ENCODE assay signal across 13 mouse cellular contexts in the genomic region with DNA sequence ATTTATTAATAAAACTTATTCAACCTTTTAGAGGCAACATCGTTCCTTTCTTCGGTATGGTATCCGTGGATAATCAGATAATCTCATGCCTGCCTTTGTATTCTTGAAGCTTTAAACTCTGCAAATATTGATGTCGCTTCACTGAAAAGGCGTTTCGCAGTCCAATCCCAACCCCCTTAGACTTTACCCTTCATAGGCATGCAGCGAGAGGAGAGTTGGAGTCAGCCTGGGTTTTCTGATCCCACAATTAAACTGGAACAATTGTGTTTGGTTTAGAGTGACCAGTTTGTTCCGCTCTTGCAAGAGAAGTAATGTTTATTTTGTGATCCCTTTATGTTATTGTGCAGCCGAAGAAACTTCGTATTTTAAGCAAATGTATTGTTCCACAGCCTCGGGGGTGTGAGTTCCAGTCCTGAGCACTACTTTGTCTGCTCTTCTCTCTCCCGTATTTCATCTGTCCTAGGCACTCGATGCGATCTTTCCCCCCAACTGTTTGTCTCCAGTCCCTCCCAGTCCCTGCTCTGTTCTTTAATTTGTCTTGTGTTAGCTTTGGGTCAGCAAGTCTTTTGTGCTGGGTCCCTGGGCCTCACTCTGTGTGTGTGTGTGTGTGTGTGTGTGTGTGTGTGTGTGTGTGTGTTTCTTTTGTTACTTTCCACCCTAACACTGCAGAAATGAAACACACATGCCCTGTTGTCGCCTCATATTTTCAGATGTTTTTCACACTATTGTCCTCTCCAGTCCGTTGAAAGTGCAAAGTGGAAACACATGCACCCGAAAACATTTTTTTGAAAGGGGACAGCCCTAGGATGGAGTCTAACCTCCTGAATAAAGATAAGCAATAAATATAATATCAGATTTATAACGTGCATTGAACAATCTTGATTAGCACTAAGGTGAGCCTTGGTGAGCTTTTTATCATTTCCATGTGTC.
DNase-seq lines count a peak whose midpoint lies in the region; ATAC-seq and TF ChIP-seq lines count a peak whose summit lies in the region.
"Had no signal": no experiment of that assay in that cellular context is flagged by ENCODE, and none has a peak within 500 bp of the region (broad histone marks: within the 10 kb centered on the region; RNA-seq: fewer than 3 reads in every experiment).

No protein-coding gene starts in this region.

- no peak overlapping the region for H3K27ac ChIP-seq in heart, postnatal 0 days (ENCODE audit: low read depth)
- H3K27ac ChIP-seq in heart, adult 2 months: no peak overlapping the region
- H3K27ac ChIP-seq in forebrain, embryonic 13.5 days: peak overlapping the region; percentile 66
- 0 out of 2 replicates have a peak overlapping the region, but pooled peaks have one; percentile 34 for H3K27ac ChIP-seq in neural tube, embryonic 11.5 days (ENCODE audit: low read depth, low read length)
- H3K27ac ChIP-seq: heart, embryonic 15.5 days; liver, embryonic 15.5 days had no signal

- H3K79me2 ChIP-seq in heart, adult 2 months (replicated peaks; ENCODE audit: control insufficient read depth, insufficient read depth, low read length): no peaks in the 10 kb centered on the region

- no peak overlapping the region for H3K4me2 ChIP-seq in heart, postnatal 0 days (ENCODE audit: low read depth, low read length)
- peak overlapping the region; percentile 67 for H3K4me2 ChIP-seq in forebrain, embryonic 13.5 days
- peak overlapping the region; percentile 23; the same call in 1 of the 2 replicates for H3K4me2 ChIP-seq in neural tube, embryonic 11.5 days (ENCODE audit: low read depth)

- H3K27me3 ChIP-seq in heart, postnatal 0 days (ENCODE audit: control insufficient read depth, insufficient read depth, low read length): peaks cover 85% of the 10 kb centered on the region
- H3K27me3 ChIP-seq in heart, adult 2 months (ENCODE audit: control insufficient read depth, insufficient read depth, low read length): peaks cover 15% of the 10 kb centered on the region
- peaks cover 69% of the 10 kb centered on the region for H3K27me3 ChIP-seq in forebrain, embryonic 13.5 days
- peaks cover 50% of the 10 kb centered on the region for H3K27me3 ChIP-seq in neural tube, embryonic 11.5 days (ENCODE audit: control insufficient read depth, insufficient read depth, low read length)

- TF ChIP-seq POLR2A in heart, adult 2 months (IDR thresholded peaks at IDR 0.05; ENCODE audit: insufficient read depth, low read depth, low read length): no peak

- DNase-seq in heart, postnatal 0 days (ENCODE audit: low spot score): no peak
- DNase-seq in heart, adult 2 months: no peak
- peak; percentile 86 for DNase-seq in embryo, embryonic 10.5 days (ENCODE audit: low spot score)
- peak; percentile 59 for DNase-seq in neural tube, embryonic 11.5 days (ENCODE audit: low spot score)
- no peak for DNase-seq in thymus, adult 18-20 months
- DNase-seq in left cerebral cortex, adult 8-10 months (ENCODE audit: low spot score in 2 of 2): no peak
- DNase-seq: adrenal gland, postnatal 25 days; cerebellum, adult 8-10 months; kidney, adult 9 months had no signal

- no peaks in the 10 kb centered on the region for H3K36me3 ChIP-seq in heart, postnatal 0 days (replicated peaks; ENCODE audit: control insufficient read depth, insufficient read depth, low read length)
- H3K36me3 ChIP-seq in heart, adult 2 months (ENCODE audit: control insufficient read depth, insufficient read depth, low read length): no peaks in the 10 kb centered on the region
- H3K36me3 ChIP-seq in forebrain, embryonic 13.5 days (ENCODE audit: poor library complexity, severe bottlenecking): no peaks in the 10 kb centered on the region
- H3K36me3 ChIP-seq in neural tube, embryonic 11.5 days (ENCODE audit: control insufficient read depth, insufficient read depth, low read length): no peaks in the 10 kb centered on the region
- H3K36me3 ChIP-seq: heart, embryonic 15.5 days; liver, embryonic 15.5 days had no signal

- intact Hi-C loops in heart, adult 2 months (cut with DNase I): no loop called here

- ATAC-seq in heart, postnatal 0 days (ENCODE audit: insufficient read depth, low read depth): no peak
- no peak for ATAC-seq in forebrain, embryonic 13.5 days
- ATAC-seq in neural tube, embryonic 11.5 days (ENCODE audit: insufficient read depth, low FRiP score, low TSS enrichment): peak; percentile 40
- ATAC-seq in granulocyte monocyte progenitor cell, adult 5-6 weeks (replicated peaks; ENCODE audit: poor library complexity, severe bottlenecking): no peak

- no peak for TF ChIP-seq CTCF in heart, postnatal 0 days (IDR thresholded peaks at IDR 0.05; ENCODE audit: low read depth)
- TF ChIP-seq CTCF in heart, adult 2 months (IDR thresholded peaks at IDR 0.05): no peak

- TF ChIP-seq EP300 in heart, postnatal 0 days (IDR thresholded peaks at IDR 0.05; ENCODE audit: low read depth): no peak
- TF ChIP-seq EP300 in heart, adult 2 months (IDR thresholded peaks at IDR 0.05; ENCODE audit: insufficient read depth, low read depth, low read length): no peak

- peak overlapping the region; percentile 25; the same call in 1 of the 2 replicates for H3K4me3 ChIP-seq in heart, postnatal 0 days (ENCODE audit: low read depth, low read length)
- H3K4me3 ChIP-seq in heart, adult 2 months: no peak overlapping the region
- peak overlapping the region; percentile 43 for H3K4me3 ChIP-seq in forebrain, embryonic 13.5 days
- no peak overlapping the region for H3K4me3 ChIP-seq in neural tube, embryonic 11.5 days (ENCODE audit: low read depth, low read length)

- WGBS in heart, postnatal 0 days: 15% methylated on average over 18 of the region's 18 CpGs
- 20% methylated on average over 18 of the region's 18 CpGs for WGBS in heart, adult 2 months
- WGBS in forebrain, embryonic 13.5 days: 2% methylated on average over 18 of the region's 18 CpGs
- 2% methylated on average over 18 of the region's 18 CpGs for WGBS in neural tube, embryonic 11.5 days

- no peaks in the 10 kb centered on the region for H3K9me3 ChIP-seq in heart, postnatal 0 days (replicated peaks; ENCODE audit: control insufficient read depth, low read length)
- H3K9me3 ChIP-seq in forebrain, embryonic 13.5 days (replicated peaks): no peaks in the 10 kb centered on the region
- H3K9me3 ChIP-seq in neural tube, embryonic 11.5 days (ENCODE audit: control insufficient read depth, low read length): no peaks in the 10 kb centered on the region
- H3K9me3 ChIP-seq: heart, embryonic 15.5 days; liver, embryonic 15.5 days had no signal

- no peak overlapping the region for H3K9ac ChIP-seq in heart, postnatal 0 days (replicated peaks; ENCODE audit: low read depth, low read length)
- H3K9ac ChIP-seq in heart, adult 2 months (ENCODE audit: low read depth, low read length): no peak overlapping the region
- peak overlapping the region; percentile 49; the same call in 1 of the 2 replicates for H3K9ac ChIP-seq in forebrain, embryonic 13.5 days
- no peak overlapping the region for H3K9ac ChIP-seq in neural tube, embryonic 11.5 days (ENCODE audit: low read length)
- H3K9ac ChIP-seq: liver, embryonic 15.5 days had no signal

- no peaks in the 10 kb centered on the region for H3K4me1 ChIP-seq in heart, postnatal 0 days (ENCODE audit: control insufficient read depth, insufficient read depth)
- H3K4me1 ChIP-seq in heart, adult 2 months (ENCODE audit: control insufficient read depth, insufficient read depth, low read length): no peaks in the 10 kb centered on the region; the same call in 1 of the 2 replicates
- peaks cover 44% of the 10 kb centered on the region for H3K4me1 ChIP-seq in forebrain, embryonic 13.5 days
- H3K4me1 ChIP-seq in neural tube, embryonic 11.5 days (ENCODE audit: control insufficient read depth, insufficient read depth, low read length): peaks cover 15% of the 10 kb centered on the region
- H3K4me1 ChIP-seq: liver, embryonic 15.5 days had no signal

Comparison
In these comparisons a context has a peak if more than half of its experiments do, and no peak if none do; other contexts are left out.
1. H3K4me3 ChIP-seq: peak in heart, postnatal 0 days (single experiment) and forebrain, embryonic 13.5 days (single experiment); none in heart, adult 2 months (single experiment) and neural tube, embryonic 11.5 days (single experiment).
2. DNase-seq: peak in embryo, embryonic 10.5 days (single experiment) and neural tube, embryonic 11.5 days (single experiment); none in heart, postnatal 0 days (single experiment), heart, adult 2 months (0 of 2), thymus, adult 18-20 months (0 of 2) and left cerebral cortex, adult 8-10 months (0 of 2).
3. H3K27ac ChIP-seq: peak in forebrain, embryonic 13.5 days (single experiment) and neural tube, embryonic 11.5 days (single experiment); none in heart, postnatal 0 days (single experiment) and heart, adult 2 months (single experiment).